Mouse (Mus musculus) G1E (cell line): ENCODE measurements around the gene Phf3.

Experiments used
- CTCF ChIP-seq: IDR thresholded peaks from 2 replicates; pipeline ENCODE4 v1.5.1; 2012; ENCODE audit warnings: low read depth, low read length, inconsistent platforms, mixed read lengths
- GATA1 ChIP-seq: IDR thresholded peaks from 2 replicates; pipeline ENCODE4 v1.6.1; 2012; ENCODE audit warnings: borderline replicate concordance, low read length, inconsistent platforms, mixed read lengths
- POLR2AphosphoS5 ChIP-seq: IDR thresholded peaks from 2 replicates; pipeline ENCODE4 v1.6.1; 2012; ENCODE audit warnings: low read depth, low read length, inconsistent platforms; ENCODE audit not compliant: insufficient replicate concordance
- TAL1 ChIP-seq: conservative IDR thresholded peaks from 2 replicates; pipeline ENCODE4 v1.6.1; 2012; ENCODE audit warnings: low read depth, low read length, inconsistent platforms, mixed read lengths

- TF ChIP-seq CTCF (no peak), POLR2AphosphoS5 (no peak), GATA1 (no peak), TAL1 (no peak)
These were observed 34.1 kb downstream of the Phf3 start for GRCm38 (mm10) chr1:30839662-30840061.
